Comparison of ENCODE assay signal across 13 mouse cellular contexts in genomic region chr9:64455910-64456309, GRCm38 (mm10).
A peak's percentile ranks its signal among the peaks of the same experiment; 100 is the strongest.
DNase-seq lines count a peak whose midpoint lies in the region; ATAC-seq and TF ChIP-seq lines count a peak whose summit lies in the region.
"Had no signal": no experiment of that assay in that cellular context is flagged by ENCODE, and none has a peak within 500 bp of the region (broad histone marks: within the 10 kb centered on the region; RNA-seq: fewer than 3 reads in every experiment).

No protein-coding gene starts in this region.

- H3K9ac ChIP-seq in liver, adult 2 months (ENCODE audit: low read depth, low read length) = peak overlapping the region; percentile 12; the same call in 1 of the 2 replicates
- H3K9ac ChIP-seq in liver, embryonic 11.5 days (ENCODE audit: low read depth, low read length) = no peak overlapping the region
- no peak overlapping the region for H3K9ac ChIP-seq in limb, embryonic 11.5 days (ENCODE audit: low read length)
- H3K9ac ChIP-seq in neural tube, embryonic 13.5 days = peak overlapping the region; percentile 31; the same call in 1 of the 2 replicates
- H3K9ac ChIP-seq: stomach, embryonic 15.5 days had no signal

- no peak overlapping the region for H3K4me2 ChIP-seq in liver, embryonic 11.5 days
- H3K4me2 ChIP-seq in limb, embryonic 11.5 days (ENCODE audit: low read depth, severe bottlenecking) = peak overlapping the region; percentile 11; the same call in 1 of the 2 replicates
- H3K4me2 ChIP-seq in neural tube, embryonic 13.5 days = no peak overlapping the region
- H3K4me2 ChIP-seq: stomach, embryonic 15.5 days had no signal

- TF ChIP-seq CTCF in liver, adult 2 months (IDR thresholded peaks at IDR 0.05; ENCODE audit: low read depth, low read length) = no peak

- H3K27me3 ChIP-seq in liver, adult 2 months (ENCODE audit: control insufficient read depth, insufficient read depth, low read length) = no peaks in the 10 kb centered on the region
- 0 out of 2 replicates have a peak, but pooled peaks cover 3% of the 10 kb centered on the region for H3K27me3 ChIP-seq in liver, embryonic 11.5 days (replicated peaks; ENCODE audit: control insufficient read depth, insufficient read depth, low read length)
- no peaks in the 10 kb centered on the region for H3K27me3 ChIP-seq in limb, embryonic 11.5 days (ENCODE audit: control insufficient read depth, insufficient read depth, low read length)
- H3K27me3 ChIP-seq in neural tube, embryonic 13.5 days = peaks cover 4% of the 10 kb centered on the region; the same call in 1 of the 2 replicates

- no peak overlapping the region for H3K4me3 ChIP-seq in liver, adult 2 months (ENCODE audit: insufficient read depth, low read depth, low read length)
- H3K4me3 ChIP-seq in liver, embryonic 11.5 days (ENCODE audit: low read depth, low read length) = no peak overlapping the region
- no peak overlapping the region for H3K4me3 ChIP-seq in limb, embryonic 11.5 days (ENCODE audit: low read depth, low read length)
- H3K4me3 ChIP-seq in neural tube, embryonic 13.5 days = no peak overlapping the region
- H3K4me3 ChIP-seq: stomach, embryonic 15.5 days had no signal

- TF ChIP-seq POLR2A in liver, adult 2 months (IDR thresholded peaks at IDR 0.05; ENCODE audit: extremely low read depth, insufficient read depth, low read length) = no peak

- no peaks in the 10 kb centered on the region; the same call in 1 of the 2 replicates for H3K4me1 ChIP-seq in liver, adult 2 months (ENCODE audit: control insufficient read depth, insufficient read depth, low read length)
- H3K4me1 ChIP-seq in liver, embryonic 11.5 days (replicated peaks; ENCODE audit: control insufficient read depth, insufficient read depth, low read length) = peaks cover 10% of the 10 kb centered on the region
- H3K4me1 ChIP-seq in limb, embryonic 11.5 days (ENCODE audit: control insufficient read depth, insufficient read depth, low read length) = peaks cover 28% of the 10 kb centered on the region
- peaks cover 39% of the 10 kb centered on the region for H3K4me1 ChIP-seq in neural tube, embryonic 13.5 days (replicated peaks)

- H3K79me2 ChIP-seq in liver, adult 2 months (ENCODE audit: control insufficient read depth, insufficient read depth, low read length) = no peaks in the 10 kb centered on the region

- H3K9me3 ChIP-seq in liver, embryonic 11.5 days (ENCODE audit: control insufficient read depth, low read length) = no peaks in the 10 kb centered on the region
- no peaks in the 10 kb centered on the region for H3K9me3 ChIP-seq in limb, embryonic 11.5 days (ENCODE audit: control insufficient read depth, low read length)
- no peaks in the 10 kb centered on the region for H3K9me3 ChIP-seq in neural tube, embryonic 13.5 days
- H3K9me3 ChIP-seq: stomach, embryonic 15.5 days had no signal

- no peaks in the 10 kb centered on the region for H3K36me3 ChIP-seq in liver, adult 2 months (ENCODE audit: control insufficient read depth, insufficient read depth, low read length)
- no peaks in the 10 kb centered on the region for H3K36me3 ChIP-seq in liver, embryonic 11.5 days (ENCODE audit: control insufficient read depth, insufficient read depth, low read length)
- H3K36me3 ChIP-seq in limb, embryonic 11.5 days (ENCODE audit: control insufficient read depth, insufficient read depth, low read length) = no peaks in the 10 kb centered on the region
- H3K36me3 ChIP-seq in neural tube, embryonic 13.5 days = no peaks in the 10 kb centered on the region
- H3K36me3 ChIP-seq: stomach, embryonic 15.5 days had no signal

- no peak for ATAC-seq in liver, embryonic 11.5 days (replicated peaks; ENCODE audit: low FRiP score)
- ATAC-seq in limb, embryonic 11.5 days (ENCODE audit: insufficient number of reproducible peaks, low FRiP score, low TSS enrichment, low read depth) = no peak
- peak; percentile 37; the same call in 1 of the 2 replicates for ATAC-seq in neural tube, embryonic 13.5 days (ENCODE audit: low read depth)
- no peak for ATAC-seq in erythroblast, adult 5-6 weeks (replicated peaks; ENCODE audit: low FRiP score, poor library complexity, severe bottlenecking)
- ATAC-seq: forebrain, embryonic 14.5 days had no signal

- H3K27ac ChIP-seq in liver, adult 2 months (replicated peaks; ENCODE audit: insufficient read depth, low read depth, low read length) = no peak overlapping the region
- H3K27ac ChIP-seq in liver, embryonic 11.5 days (ENCODE audit: low read depth, low read length) = no peak overlapping the region
- no peak overlapping the region for H3K27ac ChIP-seq in limb, embryonic 11.5 days (replicated peaks; ENCODE audit: low read depth, low read length)
- no peak overlapping the region for H3K27ac ChIP-seq in neural tube, embryonic 13.5 days (replicated peaks)
- H3K27ac ChIP-seq: stomach, embryonic 15.5 days had no signal

- DNase-seq in embryo, embryonic 10.5 days (ENCODE audit: low spot score) = peak; percentile 28
- DNase-seq in embryo, embryonic 11 days = no peak
- DNase-seq in liver, adult 2 months (ENCODE audit: extremely low read depth, low read depth, low spot score) = no peak
- no peak for DNase-seq in liver, embryonic 11.5 days (ENCODE audit: low spot score)
- no peak for DNase-seq in limb, embryonic 11.5 days (ENCODE audit: low spot score)
- DNase-seq in ovary, postnatal 10 days (ENCODE audit: low spot score) = no peak
- DNase-seq: gastrocnemius, postnatal 36 days; lung, postnatal 36 days; right cerebral cortex, postnatal 25 days had no signal

- WGBS in liver, adult 2 months = 33% methylated on average over 9 of the region's 9 CpGs
- 27% methylated on average over 9 of the region's 9 CpGs for WGBS in liver, embryonic 11.5 days
- 3% methylated on average over 9 of the region's 9 CpGs for WGBS in limb, embryonic 11.5 days
- 1% methylated on average over 9 of the region's 9 CpGs for WGBS in neural tube, embryonic 13.5 days

Comparison
In these comparisons a context has a peak if more than half of its experiments do, and no peak if none do; other contexts are left out.
1. H3K9ac ChIP-seq: peak in liver, adult 2 months (single experiment) and neural tube, embryonic 13.5 days (single experiment); none in liver, embryonic 11.5 days (single experiment) and limb, embryonic 11.5 days (single experiment).